Mouse (Mus musculus) 3134 (cell line): ENCODE data around the gene Inpp5e.

Experiments used
- DNase-seq: peaks from one replicate; pipeline ENCODE4 v3.0.0-alpha.2; 2011; ENCODE audit warnings: low spot score; ENCODE audit not compliant: insufficient read length; ENCODE audit errors: extremely low read depth

Inpp5e gene

GRCm38 (mm10) chr2:26364738-26365465, 44.1 kb downstream of the Inpp5e start:
- DNase-seq: no peak

- DNase-seq: no peak
These were observed 45.5 kb downstream of the Inpp5e start for GRCm38 (mm10) chr2:26363481-26363880.

GRCm38 (mm10) chr2:26362991-26363390, 46.0 kb downstream of the Inpp5e start:
- no peak for DNase-seq

- DNase-seq: no peak
These were observed 48.2 kb downstream of the Inpp5e start, which contains the start of gene Card9 for GRCm38 (mm10) chr2:26360772-26361171. TSS of gene Card9 (minus strand) at chr2:26360918.

- DNase-seq: no peak
These were observed 49.0 kb downstream of the Inpp5e start for GRCm38 (mm10) chr2:26359983-26360382.

GRCm38 (mm10) chr2:26358667-26359320, 50.2 kb downstream of the Inpp5e start:
- DNase-seq: no peak

GRCm38 (mm10) chr2:26357484-26357883, 51.5 kb downstream of the Inpp5e start:
- DNase-seq: no peak

GRCm38 (mm10) chr2:26356678-26357077, 52.3 kb downstream of the Inpp5e start:
- no peak for DNase-seq

- DNase-seq: no peak
These were observed 52.8 kb downstream of the Inpp5e start for GRCm38 (mm10) chr2:26356231-26356630.

GRCm38 (mm10) chr2:26354401-26354800, 54.6 kb downstream of the Inpp5e start:
- no peak for DNase-seq

- no peak for DNase-seq
These were observed 55.7 kb downstream of the Inpp5e start for GRCm38 (mm10) chr2:26353066-26353980.

GRCm38 (mm10) chr2:26352291-26352910, 56.6 kb downstream of the Inpp5e start:
- DNase-seq: no peak

- peak; percentile 88 for DNase-seq
These were observed 57.4 kb downstream of the Inpp5e start, which contains the start of gene Dnlz for GRCm38 (mm10) chr2:26351358-26352290. TSS of gene Dnlz (minus strand) at chr2:26352110.

- DNase-seq: no peak
These were observed 60.8 kb downstream of the Inpp5e start for GRCm38 (mm10) chr2:26348241-26348640.
